Mouse (Mus musculus) hindbrain, embryonic 13.5 days (tissue): ENCODE results near the gene Dtnbp1. TPM values are rescaled to one million over a fixed set of nuclear protein-coding genes. Genes with fewer than 3 reads are reported as not detected.

Experiments used
- ATAC-seq: fragments of 200-750 bp; cut with Nextera tagmentation; 2 replicates; pipeline ENCODE4 v1.8.0; 2017; ENCODE audit warnings: moderate TSS enrichment; ENCODE audit not compliant: low FRiP score
- H3K27ac ChIP-seq: fragments of 300-500 bp; sonication (generic); 2 replicates; pipeline ENCODE4 v1.5.1; 2015; ENCODE audit warnings: inconsistent platforms, mild to moderate bottlenecking, moderate library complexity
- H3K27me3 ChIP-seq: fragments of 300-500 bp; sonication (generic); 2 replicates; pipeline ENCODE4 v1.6.1; 2015; ENCODE audit warnings: mild to moderate bottlenecking, inconsistent platforms
- H3K36me3 ChIP-seq: fragments of 300-500 bp; sonication (generic); 2 replicates; pipeline ENCODE4 v1.6.1; 2015; ENCODE audit warnings: mild to moderate bottlenecking, inconsistent platforms
- H3K4me1 ChIP-seq: fragments of 300-500 bp; sonication (generic); replicated peaks from 2 replicates; pipeline ENCODE4 v1.6.1; 2015; ENCODE audit warnings: inconsistent platforms
- H3K4me2 ChIP-seq: fragments of 300-500 bp; sonication (generic); 2 replicates; pipeline ENCODE4 v1.6.1; 2015; ENCODE audit warnings: inconsistent platforms, mild to moderate bottlenecking, moderate library complexity
- H3K4me3 ChIP-seq: fragments of 300-500 bp; sonication (generic); 2 replicates; pipeline ENCODE4 v1.5.1; 2015; ENCODE audit warnings: mild to moderate bottlenecking, inconsistent platforms
- H3K9ac ChIP-seq: fragments of 300-500 bp; sonication (generic); 2 replicates; pipeline ENCODE4 v1.6.1; 2015; ENCODE audit warnings: mild to moderate bottlenecking, inconsistent platforms
- H3K9me3 ChIP-seq: fragments of 300-500 bp; sonication (generic); 2 replicates; pipeline ENCODE4 v1.6.1; 2016; ENCODE audit warnings: inconsistent platforms
- WGBS: fragments of 180-500 bp; shearing (Covaris S2); methylation state at CpG from one replicate; pipeline ENCODE4 v1.1.7; 2015; 5-methylcytosine and 5-hydroxymethylcytosine counted together
- polyA plus RNA-seq: library from polyadenylated mRNA; unstranded; fragments of >200 nt; fragmentation: Nextera tagmentation; extraction: Ambion mirVana; gene quantifications from 2 replicates; pipeline ENCODE4 v1.2.1, GENCODE M21; 2015

The Dtnbp1 gene
- 111 and 123 TPM in 2 replicates for polyA plus RNA-seq

GRCm38 (mm10) chr13:45001911-45002615, at the start of gene Dtnbp1:
Gene Dtnbp1 (minus strand): TSS chr13:45002147.
- WGBS, result under 1% methylated on average over 66 of the region's 68 CpGs

GRCm38 (mm10) chr13:45049261-45050020, 47.5 kb upstream of the Dtnbp1 start:
- no peak overlapping the region for H3K4me3 ChIP-seq
- no peak for ATAC-seq
- no peak overlapping the region for H3K4me2 ChIP-seq
- 79% methylated on average over 7 of the region's 7 CpGs for WGBS
- no peaks in the 10 kb centered on the region for H3K9me3 ChIP-seq
- no peaks in the 10 kb centered on the region for H3K4me1 ChIP-seq
- no peak overlapping the region for H3K27ac ChIP-seq
- H3K36me3 ChIP-seq, result no peaks in the 10 kb centered on the region
- no peak overlapping the region for H3K9ac ChIP-seq
- H3K27me3 ChIP-seq, result no peaks in the 10 kb centered on the region

More at GRCm38 (mm10) chr13:45001911-45002615, at the start of gene Dtnbp1:
- Histone ChIP-seq H3K9ac (peak within 1 kb of the TSS; percentile 89), H3K27ac (peak within 1 kb of the TSS; percentile 83), H3K9me3 (no peaks in the 10 kb centered on the region), H3K36me3 (peaks cover 5% of the 10 kb centered on the region), H3K4me1 (peaks cover 24% of the 10 kb centered on the region), H3K4me2 (peak within 1 kb of the TSS; percentile 81), H3K4me3 (peak within 1 kb of the TSS; percentile 86), H3K27me3 (no peaks in the 10 kb centered on the region)
- ATAC-seq, result peak; percentile 87

GRCm38 (mm10) chr13:45043466-45043865, 41.5 kb upstream of the Dtnbp1 start:
- 0 out of 2 replicates have a peak, but pooled peaks cover 6% of the 10 kb centered on the region for H3K4me1 ChIP-seq
- no peak overlapping the region for H3K9ac ChIP-seq
- H3K27ac ChIP-seq, result no peak overlapping the region
- no peaks in the 10 kb centered on the region for H3K36me3 ChIP-seq
- H3K4me2 ChIP-seq, result no peak overlapping the region
- WGBS, result 71% methylated on average over 3 of the region's 3 CpGs
- no peak overlapping the region for H3K4me3 ChIP-seq
- no peaks in the 10 kb centered on the region for H3K27me3 ChIP-seq
- H3K9me3 ChIP-seq, result no peaks in the 10 kb centered on the region
- ATAC-seq, result no peak

GRCm38 (mm10) chr13:45040741-45041140, 38.8 kb upstream of the Dtnbp1 start:
- H3K27ac ChIP-seq, result no peak overlapping the region
- no peak overlapping the region for H3K4me3 ChIP-seq
- ATAC-seq, result no peak
- no peaks in the 10 kb centered on the region for H3K36me3 ChIP-seq
- no peak overlapping the region for H3K4me2 ChIP-seq
- no peaks in the 10 kb centered on the region for H3K9me3 ChIP-seq
- 0 out of 2 replicates have a peak, but pooled peaks cover 6% of the 10 kb centered on the region for H3K4me1 ChIP-seq
- WGBS, result 86% methylated on average over 7 of the region's 7 CpGs
- no peak overlapping the region for H3K9ac ChIP-seq
- H3K27me3 ChIP-seq, result no peaks in the 10 kb centered on the region

GRCm38 (mm10) chr13:45040195-45040594, 38.2 kb upstream of the Dtnbp1 start:
- Histone ChIP-seq H3K27ac (no peak overlapping the region), H3K9ac (no peak overlapping the region), H3K36me3 (no peaks in the 10 kb centered on the region), H3K4me1 (0 out of 2 replicates have a peak, but pooled peaks cover 6% of the 10 kb centered on the region), H3K4me2 (no peak overlapping the region), H3K9me3 (no peaks in the 10 kb centered on the region), H3K27me3 (no peaks in the 10 kb centered on the region), H3K4me3 (no peak overlapping the region)
- no peak for ATAC-seq
- 40% methylated on average over 4 of the region's 4 CpGs for WGBS

- ATAC-seq, result no peak
Observed at GRCm38 (mm10) chr13:45036417-45036816, 34.5 kb upstream of the Dtnbp1 start.

DNA sequence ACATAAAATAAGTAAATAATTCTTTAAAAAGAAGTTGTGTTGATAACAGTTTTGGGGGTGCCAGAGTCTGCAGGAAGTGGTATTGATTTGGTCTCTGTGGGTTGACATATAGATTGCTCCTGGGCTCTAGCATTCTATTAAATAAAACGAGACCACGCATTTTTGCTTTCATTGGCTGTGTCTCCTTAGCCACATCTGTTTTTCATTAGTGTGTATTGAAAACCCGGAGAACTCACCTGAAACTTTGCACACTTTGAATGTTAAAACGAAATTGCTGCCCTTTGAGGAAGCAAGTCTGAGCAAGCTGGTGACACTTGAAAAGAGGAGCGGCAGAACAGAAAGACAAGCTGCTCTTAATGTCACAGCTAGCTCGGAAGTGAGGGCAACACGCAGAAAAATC, 32.8 kb upstream of the Dtnbp1 start:
- no peaks in the 10 kb centered on the region for H3K36me3 ChIP-seq
- no peaks in the 10 kb centered on the region for H3K9me3 ChIP-seq
- 0 out of 2 replicates have a peak, but pooled peaks cover 6% of the 10 kb centered on the region for H3K27me3 ChIP-seq
- no peak for ATAC-seq
- no peak overlapping the region for H3K4me3 ChIP-seq
- no peak overlapping the region for H3K4me2 ChIP-seq
- WGBS, result 82% methylated on average over 7 of the region's 7 CpGs
- no peaks in the 10 kb centered on the region for H3K4me1 ChIP-seq
- H3K9ac ChIP-seq, result no peak overlapping the region
- no peak overlapping the region for H3K27ac ChIP-seq

More at GRCm38 (mm10) chr13:45036417-45036816, 34.5 kb upstream of the Dtnbp1 start:
- Histone ChIP-seq H3K36me3 (no peaks in the 10 kb centered on the region), H3K9me3 (no peaks in the 10 kb centered on the region), H3K27me3 (0 out of 2 replicates have a peak, but pooled peaks cover 6% of the 10 kb centered on the region), H3K4me1 (0 out of 2 replicates have a peak, but pooled peaks cover 6% of the 10 kb centered on the region), H3K4me2 (no peak overlapping the region), H3K4me3 (no peak overlapping the region), H3K9ac (no peak overlapping the region), H3K27ac (no peak overlapping the region)
- whole genome bisulfite sequencing, result 83% methylated on average over 4 of the region's 4 CpGs

DNA sequence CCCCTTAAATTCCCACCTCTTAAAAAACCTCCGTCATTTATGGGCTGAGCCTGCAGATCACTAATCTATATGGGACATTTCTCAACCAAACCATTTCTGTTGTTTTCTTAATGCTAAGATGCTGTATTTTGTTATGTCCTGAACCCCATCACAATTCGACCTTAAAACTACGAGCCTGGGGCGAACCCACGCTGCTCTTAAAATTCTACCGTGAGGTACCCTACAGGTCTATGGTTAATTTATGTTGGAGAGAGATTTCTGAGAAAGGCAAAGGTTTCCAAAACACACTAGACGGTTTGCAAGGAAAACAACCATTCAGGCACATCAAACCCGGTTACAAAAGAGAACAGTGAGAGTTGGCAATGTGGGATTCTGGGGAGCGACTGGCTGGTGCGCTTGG, 31.4 kb upstream of the Dtnbp1 start:
- Histone ChIP-seq H3K9me3 (no peaks in the 10 kb centered on the region), H3K27ac (no peak overlapping the region), H3K4me3 (no peak overlapping the region), H3K9ac (no peak overlapping the region), H3K36me3 (no peaks in the 10 kb centered on the region), H3K4me2 (no peak overlapping the region), H3K27me3 (0 out of 2 replicates have a peak, but pooled peaks cover 6% of the 10 kb centered on the region), H3K4me1 (no peaks in the 10 kb centered on the region)
- no peak for ATAC-seq
- 93% methylated on average over 10 of the region's 10 CpGs for WGBS

- H3K4me3 ChIP-seq, result no peak overlapping the region
- no peak overlapping the region for H3K9ac ChIP-seq
- no peak overlapping the region for H3K4me2 ChIP-seq
- H3K9me3 ChIP-seq, result no peaks in the 10 kb centered on the region
- H3K27ac ChIP-seq, result no peak overlapping the region
- WGBS, result 91% methylated on average over 4 of the region's 4 CpGs
- no peaks in the 10 kb centered on the region for H3K36me3 ChIP-seq
- H3K4me1 ChIP-seq, result no peaks in the 10 kb centered on the region
- no peak for ATAC-seq
- H3K27me3 ChIP-seq, result 0 out of 2 replicates have a peak, but pooled peaks cover 6% of the 10 kb centered on the region
Observed at GRCm38 (mm10) chr13:45032484-45032883, 30.5 kb upstream of the Dtnbp1 start.

- Histone ChIP-seq H3K36me3 (no peaks in the 10 kb centered on the region), H3K27ac (no peak overlapping the region), H3K4me3 (no peak overlapping the region), H3K9me3 (no peaks in the 10 kb centered on the region), H3K4me2 (no peak overlapping the region), H3K9ac (no peak overlapping the region), H3K4me1 (no peaks in the 10 kb centered on the region), H3K27me3 (0 out of 2 replicates have a peak, but pooled peaks cover 6% of the 10 kb centered on the region)
- 75% methylated on average over 7 of the region's 7 CpGs for WGBS
- no peak for ATAC-seq
Observed at GRCm38 (mm10) chr13:45031748-45032147, 29.8 kb upstream of the Dtnbp1 start.

DNA sequence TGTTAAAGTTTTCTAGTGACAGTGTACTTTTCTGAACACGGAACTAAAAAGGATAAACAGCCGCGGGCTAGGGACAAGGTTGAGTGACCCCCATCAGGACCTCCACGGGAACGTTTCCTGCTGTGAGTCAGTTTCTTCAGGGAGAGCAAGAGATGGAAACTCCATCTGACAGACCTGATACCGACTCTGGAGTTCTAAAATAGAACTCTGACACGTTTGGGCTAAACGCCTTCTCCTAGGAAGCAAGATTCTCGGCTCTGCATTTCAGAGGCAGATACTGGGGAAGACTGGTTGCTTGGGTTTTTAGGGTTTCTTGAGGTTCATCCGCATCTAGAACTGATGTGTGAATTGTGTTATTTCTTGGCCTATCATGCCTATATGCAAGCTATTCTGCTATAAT, 29.4 kb upstream of the Dtnbp1 start:
- Histone ChIP-seq H3K9me3 (no peaks in the 10 kb centered on the region), H3K36me3 (no peaks in the 10 kb centered on the region), H3K4me1 (no peaks in the 10 kb centered on the region), H3K4me3 (no peak overlapping the region), H3K4me2 (no peak overlapping the region), H3K27ac (no peak overlapping the region), H3K27me3 (0 out of 2 replicates have a peak, but pooled peaks cover 6% of the 10 kb centered on the region), H3K9ac (no peak overlapping the region)
- no peak for ATAC-seq
- 72% methylated on average over 10 of the region's 10 CpGs for WGBS

DNA sequence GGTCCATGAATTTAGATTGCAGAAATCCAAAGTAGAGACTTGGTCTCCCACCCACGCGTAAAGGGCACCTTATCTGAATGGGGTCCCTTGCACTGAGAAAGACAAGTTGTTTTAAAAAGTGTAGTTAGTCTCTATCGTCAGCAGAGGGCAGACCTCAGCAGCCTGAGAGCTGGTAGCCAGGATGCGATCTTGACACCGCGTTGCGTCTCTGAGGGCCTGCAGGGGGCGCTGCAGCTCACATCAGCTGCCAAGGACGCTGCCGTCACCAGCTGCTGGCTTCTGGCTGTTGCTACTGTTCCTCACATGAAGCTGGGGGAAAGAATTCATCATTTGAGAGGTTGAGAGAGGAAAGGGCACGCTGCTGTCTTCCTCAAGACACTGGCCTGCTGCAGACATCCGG, 28.9 kb upstream of the Dtnbp1 start:
- Histone ChIP-seq H3K36me3 (no peaks in the 10 kb centered on the region), H3K9ac (no peak overlapping the region), H3K4me3 (no peak overlapping the region), H3K9me3 (no peaks in the 10 kb centered on the region), H3K27me3 (0 out of 2 replicates have a peak, but pooled peaks cover 6% of the 10 kb centered on the region), H3K4me2 (no peak overlapping the region), H3K27ac (no peak overlapping the region), H3K4me1 (no peaks in the 10 kb centered on the region)
- ATAC-seq, result peak; percentile 54; the same call in 1 of the 2 replicates
- WGBS, result 13% methylated on average over 12 of the region's 12 CpGs
